Mouse (Mus musculus) hindbrain, embryonic 15.5 days (tissue): ENCODE measurements around the gene Trp53i13. TPM values are rescaled to one million over a fixed set of nuclear protein-coding genes. Genes with fewer than 3 reads are reported as not detected.
"Not testable (repeated sequence)": the region's sequence is repeated elsewhere in the genome, so short reads cannot be mapped to it uniquely, and the experiment has no call there.

Experiments used
- ATAC-seq: fragments of 200-750 bp; cut with Nextera tagmentation; 2 replicates; pipeline ENCODE4 v1.8.0; 2017; ENCODE audit warnings: low read depth, moderate number of reproducible peaks, moderate TSS enrichment; ENCODE audit not compliant: low FRiP score
- H3K27ac ChIP-seq: fragments of 300-500 bp; sonication (generic); replicated peaks from 2 replicates; pipeline ENCODE4 v1.5.1; 2015; ENCODE audit warnings: mild to moderate bottlenecking, inconsistent platforms
- H3K27me3 ChIP-seq: fragments of 300-500 bp; sonication (generic); 2 replicates; pipeline ENCODE4 v1.6.1; 2015; ENCODE audit warnings: control low read depth, inconsistent platforms
- H3K36me3 ChIP-seq: fragments of 300-500 bp; sonication (generic); 2 replicates; pipeline ENCODE4 v1.6.1; 2015; ENCODE audit warnings: control low read depth, inconsistent platforms
- H3K4me1 ChIP-seq: fragments of 300-500 bp; sonication (generic); replicated peaks from 2 replicates; pipeline ENCODE4 v1.6.1; 2015; ENCODE audit warnings: control low read depth, inconsistent platforms
- H3K4me2 ChIP-seq: fragments of 300-500 bp; sonication (generic); 2 replicates; pipeline ENCODE4 v1.6.1; 2015; ENCODE audit warnings: moderate library complexity, mild to moderate bottlenecking, inconsistent platforms
- H3K4me3 ChIP-seq: fragments of 300-500 bp; sonication (generic); 2 replicates; pipeline ENCODE4 v1.5.1; 2015; ENCODE audit warnings: mild to moderate bottlenecking, inconsistent platforms
- H3K9ac ChIP-seq: fragments of 300-500 bp; sonication (generic); 2 replicates; pipeline ENCODE4 v1.6.1; 2015; ENCODE audit warnings: inconsistent platforms
- H3K9me3 ChIP-seq: fragments of 300-500 bp; sonication (generic); 2 replicates; pipeline ENCODE4 v1.6.1; 2016; ENCODE audit warnings: control low read depth, inconsistent platforms
- WGBS: fragments of 180-500 bp; shearing (Covaris S2); methylation state at CpG from one replicate; pipeline ENCODE4 v1.1.7; 2015; 5-methylcytosine and 5-hydroxymethylcytosine counted together
- polyA plus RNA-seq: library from polyadenylated mRNA; unstranded; fragments of >200 nt; fragmentation: Nextera tagmentation; extraction: Ambion mirVana; gene quantifications from 2 replicates; pipeline ENCODE4 v1.2.1, GENCODE M21; 2015

Gene Trp53i13
- polyA plus RNA-seq = 16.8 and 19.6 TPM in 2 replicates

DNA sequence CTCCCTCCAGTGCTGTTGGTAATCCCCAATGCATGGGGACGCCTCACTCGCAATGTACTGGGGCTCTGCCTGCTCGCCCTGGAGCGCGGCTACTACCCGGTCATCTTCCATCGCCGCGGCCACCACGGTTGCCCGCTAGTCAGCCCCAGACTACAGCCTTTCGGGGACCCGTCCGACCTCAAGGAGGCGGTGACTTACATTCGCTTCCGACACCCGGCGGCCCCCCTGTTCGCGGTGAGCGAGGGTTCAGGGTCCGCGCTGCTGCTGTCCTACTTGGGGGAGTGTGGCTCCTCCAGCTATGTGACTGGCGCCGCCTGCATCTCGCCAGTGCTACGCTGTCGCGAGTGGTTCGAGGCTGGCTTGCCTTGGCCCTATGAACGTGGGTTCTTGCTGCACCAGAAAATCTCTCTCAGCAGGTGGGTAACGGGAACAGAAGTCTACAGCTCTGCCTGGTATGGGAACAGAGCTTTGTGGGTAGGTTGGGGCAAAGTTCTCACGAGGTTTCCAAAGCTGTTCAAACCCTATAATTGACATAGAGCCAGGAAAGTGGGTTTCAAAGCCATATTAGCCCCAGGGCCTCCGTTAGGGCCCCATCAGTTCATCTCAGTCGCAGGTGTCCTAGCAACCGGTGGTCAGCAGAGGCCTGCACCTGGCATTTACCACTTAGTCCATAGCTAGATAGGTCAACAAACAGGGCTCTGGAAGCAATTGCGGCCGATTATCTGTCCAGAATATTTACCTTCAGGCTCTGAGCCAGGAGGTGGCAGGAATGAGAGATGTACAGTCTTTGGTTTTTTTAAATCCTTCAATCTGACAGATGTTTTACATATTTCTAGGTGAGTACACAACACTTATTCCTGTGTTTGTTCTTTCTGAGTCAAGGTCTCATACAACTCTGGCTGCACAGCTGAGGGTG is at the start of gene Trp53i13:
Gene Trp53i13, minus strand, starts transcription at position 344 of the 916 bp plus-strand sequence.
- peak within 1 kb of the TSS; percentile 52 for H3K4me3 ChIP-seq
- WGBS = 8% methylated on average over 39 of the region's 39 CpGs
- peaks cover 15% of the 10 kb centered on the region; the same call in 1 of the 2 replicates for H3K27me3 ChIP-seq
- no peak within 1 kb of the TSS for H3K27ac ChIP-seq
- H3K4me1 ChIP-seq = peaks cover 41% of the 10 kb centered on the region
- peak within 1 kb of the TSS; percentile 96 for H3K4me2 ChIP-seq
- ATAC-seq = no peak
- no peaks in the 10 kb centered on the region for H3K9me3 ChIP-seq
- peak within 1 kb of the TSS; percentile 39 for H3K9ac ChIP-seq
- H3K36me3 ChIP-seq = no peaks in the 10 kb centered on the region

DNA sequence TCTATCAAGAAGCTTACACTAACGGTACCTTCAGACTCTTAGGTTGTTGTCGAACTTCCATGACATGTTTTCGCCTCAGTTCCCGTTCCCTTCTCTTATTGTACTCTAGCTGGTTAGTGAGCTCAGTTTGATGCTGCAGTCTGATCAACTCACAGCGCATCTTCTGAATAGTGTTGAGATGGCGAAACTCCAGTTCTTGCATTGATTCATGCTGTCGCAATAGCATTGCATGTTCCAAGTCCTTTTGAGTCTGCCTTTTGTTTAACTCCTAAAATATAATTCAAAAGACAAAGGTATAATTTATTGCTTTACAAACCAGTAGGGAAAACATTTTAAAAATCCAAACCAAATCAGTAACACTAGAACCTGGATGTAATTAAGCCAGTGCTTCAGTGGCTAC is 29.5 kb upstream of the Trp53i13 start:
- Histone ChIP-seq H3K27ac (no peak overlapping the region), H3K27me3 (no peaks in the 10 kb centered on the region), H3K4me2 (no peak overlapping the region), H3K9me3 (no peaks in the 10 kb centered on the region), H3K36me3 (peaks cover 70% of the 10 kb centered on the region), H3K4me1 (no peaks in the 10 kb centered on the region), H3K4me3 (no peak overlapping the region), H3K9ac (no peak overlapping the region)
- 97% methylated on average over 7 of the region's 7 CpGs for WGBS
- no peak for ATAC-seq

DNA sequence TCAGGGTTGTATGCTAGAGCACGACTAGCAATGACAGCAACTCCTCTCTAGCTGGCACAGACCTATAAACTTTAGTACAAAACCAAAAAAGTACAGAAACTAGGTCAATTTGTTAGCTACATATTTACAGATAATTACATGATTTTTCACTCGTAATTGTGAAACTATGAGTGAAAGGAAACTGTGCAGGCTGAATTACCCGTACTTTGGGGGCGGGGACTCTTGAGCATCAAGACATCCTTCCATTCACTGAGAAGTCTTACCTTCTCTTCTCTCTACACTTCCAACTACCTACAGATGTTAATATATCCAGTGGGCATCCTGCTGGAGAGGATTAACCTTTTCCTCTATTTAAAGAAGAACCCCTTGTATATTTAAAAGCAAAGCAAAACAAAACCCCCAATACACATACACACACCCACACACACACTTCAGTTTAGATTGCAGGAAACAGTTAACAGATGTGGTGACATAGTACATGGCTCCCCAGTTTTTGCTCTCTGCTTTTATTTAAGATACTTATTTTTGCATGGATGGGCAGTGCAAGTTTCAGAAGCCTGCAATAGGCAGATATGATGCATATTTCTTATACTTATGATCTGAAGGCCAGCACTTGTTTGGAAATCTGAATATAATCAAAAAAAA is 16.5 kb upstream of the Trp53i13 start:
- H3K36me3 ChIP-seq = peaks cover 15% of the 10 kb centered on the region
- no peaks in the 10 kb centered on the region for H3K4me1 ChIP-seq
- no peak overlapping the region for H3K9ac ChIP-seq
- no peaks in the 10 kb centered on the region for H3K27me3 ChIP-seq
- H3K4me2 ChIP-seq = no peak overlapping the region
- no peak overlapping the region for H3K4me3 ChIP-seq
- H3K27ac ChIP-seq = no peak overlapping the region
- ATAC-seq = no peak
- no peaks in the 10 kb centered on the region for H3K9me3 ChIP-seq
- 91% methylated on average over 4 of the region's 4 CpGs for WGBS

DNA sequence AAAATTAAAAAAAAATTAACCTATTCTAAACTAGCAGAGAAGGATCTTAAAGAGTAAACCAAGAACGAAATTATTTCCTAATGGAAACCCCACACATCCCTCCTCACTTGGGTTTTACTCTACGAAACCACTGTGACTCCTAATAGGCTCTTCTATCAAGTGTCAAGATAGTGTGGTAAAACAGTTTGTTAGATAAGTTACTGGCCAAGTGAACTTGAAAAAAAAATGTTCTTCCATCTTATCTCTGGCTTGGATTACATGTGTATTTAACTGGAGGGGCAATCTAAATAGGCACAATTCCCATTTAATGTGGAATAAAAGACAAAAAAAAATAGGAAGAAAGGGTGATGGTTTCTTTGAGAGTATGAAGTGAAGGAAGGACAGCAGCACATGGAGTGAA is 15.1 kb upstream of the Trp53i13 start:
- no peak for ATAC-seq
- no peaks in the 10 kb centered on the region for H3K9me3 ChIP-seq
- H3K27me3 ChIP-seq = no peaks in the 10 kb centered on the region
- H3K27ac ChIP-seq = no peak overlapping the region
- peaks cover 6% of the 10 kb centered on the region; the same call in 1 of the 2 replicates for H3K36me3 ChIP-seq
- no peak overlapping the region for H3K4me3 ChIP-seq
- no peaks in the 10 kb centered on the region for H3K4me1 ChIP-seq
- no peak overlapping the region for H3K9ac ChIP-seq
- WGBS = 95% methylated on average over 2 of the region's 2 CpGs
- no peak overlapping the region for H3K4me2 ChIP-seq

DNA sequence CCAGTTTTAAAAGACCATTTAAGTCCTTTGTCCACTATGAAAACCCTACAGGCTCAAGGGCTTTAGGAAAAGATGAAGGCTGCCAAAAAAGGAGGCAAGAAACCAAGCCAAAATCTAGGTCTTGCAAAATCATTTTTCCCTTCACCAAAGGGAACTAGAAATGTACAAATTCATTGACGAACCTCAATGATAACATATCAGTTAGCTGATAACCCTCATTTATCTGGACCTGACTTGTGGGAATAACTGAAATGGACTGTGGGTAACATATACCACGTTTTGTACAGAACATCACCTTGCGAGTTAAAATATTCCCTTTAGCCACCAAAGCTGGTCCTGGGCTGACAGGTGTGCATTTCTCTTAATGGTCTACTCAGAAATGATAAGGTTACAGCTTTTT is 13.9 kb upstream of the Trp53i13 start:
- H3K27me3 ChIP-seq = no peaks in the 10 kb centered on the region
- H3K4me3 ChIP-seq = no peak overlapping the region
- H3K9me3 ChIP-seq = no peaks in the 10 kb centered on the region
- H3K4me2 ChIP-seq = no peak overlapping the region
- no peak overlapping the region for H3K27ac ChIP-seq
- H3K36me3 ChIP-seq = peaks cover 6% of the 10 kb centered on the region; the same call in 1 of the 2 replicates
- no peaks in the 10 kb centered on the region for H3K4me1 ChIP-seq
- no peak for ATAC-seq
- WGBS = 92% methylated on average over 3 of the region's 3 CpGs
- H3K9ac ChIP-seq = no peak overlapping the region

DNA sequence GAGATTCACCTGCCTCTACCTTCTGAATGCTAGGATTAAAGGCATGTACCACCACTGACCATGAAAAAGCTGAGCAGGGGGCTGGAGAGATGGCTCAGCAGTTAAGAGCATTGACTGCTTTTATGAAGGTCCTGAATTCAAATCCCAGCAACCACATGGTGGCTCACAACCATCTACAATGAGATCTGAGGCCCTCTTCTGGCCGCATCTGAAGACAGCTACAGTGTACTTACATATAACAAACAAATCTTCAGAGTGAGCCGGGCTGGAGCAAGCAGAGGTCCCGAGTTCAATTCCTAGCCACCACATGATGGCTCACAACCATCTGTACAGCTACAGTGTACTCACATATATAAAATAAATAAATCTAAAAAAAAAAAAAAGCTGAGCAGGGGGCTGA is 12.6 kb upstream of the Trp53i13 start:
- H3K27ac ChIP-seq, H3K4me3 ChIP-seq: not testable (repeated sequence)
- 86% methylated on average over 3 of the region's 3 CpGs for WGBS

DNA sequence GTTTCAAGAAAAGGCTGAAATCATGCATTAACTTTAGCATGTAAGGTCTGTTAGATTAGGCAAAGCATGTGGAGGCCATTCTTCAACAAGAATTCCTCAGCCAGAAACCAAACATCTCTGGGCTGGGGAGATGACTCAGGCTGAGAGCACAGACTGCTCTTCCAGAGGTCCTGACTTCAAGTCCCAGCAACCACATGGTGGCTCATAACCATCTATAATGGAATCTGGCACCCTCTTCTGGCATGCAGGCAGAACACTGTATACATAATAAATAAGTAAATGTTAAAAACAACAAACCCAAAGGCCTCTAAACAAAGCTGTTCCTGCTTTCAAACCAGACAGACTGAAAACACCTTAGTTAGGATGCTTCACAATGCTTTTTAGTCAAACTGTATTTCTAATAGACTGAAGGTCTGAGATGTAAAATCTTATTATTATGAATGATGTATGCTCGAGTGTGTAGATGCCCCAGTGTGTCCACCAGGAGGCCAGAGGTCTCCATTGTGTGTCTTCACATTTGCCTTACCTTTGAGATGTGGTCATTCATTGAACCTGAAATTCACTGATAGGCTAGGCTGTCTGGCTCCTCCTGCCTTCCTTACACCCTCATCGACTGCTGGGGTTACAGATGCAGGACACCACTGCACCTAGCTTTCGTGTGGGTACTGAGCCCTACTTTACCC is 10.2 kb upstream of the Trp53i13 start:
- Histone ChIP-seq H3K9ac (no peak overlapping the region), H3K27ac (no peak overlapping the region), H3K4me2 (no peak overlapping the region), H3K9me3 (no peaks in the 10 kb centered on the region), H3K27me3 (no peaks in the 10 kb centered on the region), H3K36me3 (peaks cover 6% of the 10 kb centered on the region; the same call in 1 of the 2 replicates), H3K4me1 (no peaks in the 10 kb centered on the region), H3K4me3 (no peak overlapping the region)
- 79% methylated on average over 3 of the region's 3 CpGs for WGBS
- ATAC-seq = no peak

More for the DNA sequence above, 12.6 kb upstream of the Trp53i13 start:
- H3K4me1 ChIP-seq, H3K9ac ChIP-seq, H3K4me2 ChIP-seq, H3K9me3 ChIP-seq, ATAC-seq, H3K27me3 ChIP-seq, H3K36me3 ChIP-seq: not testable (repeated sequence)

DNA sequence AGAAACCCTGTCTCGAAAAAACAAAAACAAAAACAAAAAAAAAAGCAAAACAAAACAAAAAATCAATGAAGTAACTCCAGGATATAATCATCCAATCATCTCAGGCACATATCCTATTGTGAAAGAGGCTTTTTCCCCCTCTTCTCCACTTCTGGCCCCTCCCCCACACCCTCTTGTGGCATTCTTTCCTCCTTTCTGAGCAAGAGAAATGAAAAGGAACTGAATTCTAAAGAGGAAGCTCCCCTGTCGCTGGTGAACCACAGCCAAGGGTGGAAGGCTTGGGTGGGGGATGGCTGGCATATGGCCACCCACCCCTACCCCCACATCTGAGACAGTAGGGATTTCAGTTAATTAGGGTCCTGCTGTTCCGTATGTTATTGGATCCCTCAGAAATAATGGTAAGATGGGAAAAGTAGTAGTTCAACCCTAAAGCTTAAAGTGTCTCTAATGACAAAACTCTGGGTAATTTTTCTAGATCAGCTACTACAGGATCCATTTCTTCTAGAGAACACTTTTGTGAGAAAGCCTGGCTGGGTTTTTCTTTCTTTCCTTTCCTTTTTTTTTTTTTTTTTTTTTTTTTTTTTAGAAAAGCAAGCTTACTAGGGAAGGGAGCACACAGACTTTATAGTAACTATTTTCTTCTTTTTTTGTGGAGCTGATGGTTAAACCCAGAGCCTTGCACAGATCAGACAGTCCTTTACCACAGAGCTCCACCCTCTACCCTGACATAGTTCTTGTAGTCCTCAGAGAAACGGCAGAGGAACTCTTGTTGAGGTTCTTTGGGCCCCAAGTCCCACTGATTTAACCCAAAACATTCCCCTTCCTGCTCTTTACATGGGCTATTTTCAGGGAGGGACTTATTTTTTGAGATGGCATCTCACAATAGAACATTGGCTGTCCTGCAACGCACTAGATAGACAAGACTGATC is 5.1 kb upstream of the Trp53i13 start:
- Histone ChIP-seq H3K27ac (no peak overlapping the region), H3K9me3 (no peaks in the 10 kb centered on the region), H3K27me3 (0 out of 2 replicates have a peak, but pooled peaks cover 6% of the 10 kb centered on the region), H3K4me1 (peaks cover 7% of the 10 kb centered on the region), H3K36me3 (no peaks in the 10 kb centered on the region), H3K4me2 (no peak overlapping the region), H3K9ac (no peak overlapping the region), H3K4me3 (no peak overlapping the region)
- no peak for ATAC-seq
- 44% methylated on average over 5 of the region's 5 CpGs for WGBS

DNA sequence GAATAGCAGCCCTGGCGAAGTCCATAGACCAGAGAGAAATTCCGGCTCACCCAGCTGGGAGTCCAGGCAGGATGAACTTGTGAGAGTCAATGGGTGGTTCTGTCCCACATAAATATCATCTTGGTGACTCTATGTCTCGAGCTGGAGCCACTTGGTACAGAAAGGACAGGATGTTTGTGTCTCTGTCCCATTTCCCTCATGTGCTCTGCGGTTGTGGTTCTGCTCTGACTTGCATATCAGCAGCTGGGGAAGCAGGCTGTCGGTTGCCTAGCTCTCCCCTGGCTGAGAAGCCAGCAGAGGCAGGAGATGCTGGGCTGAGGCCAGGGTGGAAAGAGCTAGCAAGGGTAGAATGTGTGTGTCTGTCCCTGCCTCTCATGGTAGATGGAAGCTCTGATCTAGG is 3.3 kb upstream of the Trp53i13 start, which contains the start of gene Gm10392:
Gene Gm10392, minus strand, starts transcription at position 156 of the 400 bp plus-strand sequence.
- 77% methylated on average over 5 of the region's 5 CpGs for WGBS

DNA sequence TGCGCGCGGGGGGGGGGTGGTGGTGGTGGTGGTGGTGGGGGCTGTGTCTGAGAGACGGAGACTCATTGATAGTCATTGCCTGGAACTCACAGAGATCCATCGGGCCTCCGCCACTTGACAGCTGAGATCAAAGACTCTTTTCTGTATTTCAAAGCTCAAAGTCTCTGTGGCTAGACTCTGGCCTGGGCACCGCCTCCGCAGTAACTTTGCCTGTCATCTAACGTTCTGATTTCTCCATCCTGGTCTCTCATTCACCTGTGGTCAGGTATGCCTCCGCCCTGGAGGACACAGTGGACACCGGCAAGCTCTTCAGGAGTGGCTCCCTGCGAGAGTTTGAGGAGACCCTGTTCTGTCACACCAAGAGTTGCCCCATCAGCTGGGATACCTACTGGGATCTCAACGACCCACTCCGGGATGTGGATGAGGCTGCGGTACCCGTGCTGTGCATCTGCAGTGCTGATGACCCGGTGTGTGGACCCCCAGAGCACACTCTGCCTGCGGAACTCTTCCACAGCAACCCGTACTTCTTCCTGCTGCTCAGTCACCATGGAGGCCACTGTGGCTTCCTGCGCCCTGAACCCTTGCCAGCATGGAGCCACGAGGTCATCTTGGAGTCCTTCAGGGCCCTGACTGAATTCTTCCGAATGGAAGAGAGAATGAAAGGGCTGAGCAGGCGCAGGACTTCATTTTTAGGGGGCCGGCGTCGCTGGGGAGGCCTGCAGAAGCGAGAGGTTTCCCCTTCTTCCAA is 2.4 kb upstream of the Trp53i13 start:
- H3K4me1 ChIP-seq = peaks cover 32% of the 10 kb centered on the region
- H3K4me2 ChIP-seq = no peak overlapping the region
- no peak overlapping the region for H3K9ac ChIP-seq
- no peak for ATAC-seq
- no peak overlapping the region; the same call in 1 of the 2 replicates for H3K27ac ChIP-seq
- H3K27me3 ChIP-seq = peaks cover 15% of the 10 kb centered on the region; the same call in 1 of the 2 replicates
- H3K4me3 ChIP-seq = no peak overlapping the region
- whole genome bisulfite sequencing = 76% methylated on average over 26 of the region's 27 CpGs
- no peaks in the 10 kb centered on the region for H3K9me3 ChIP-seq
- no peaks in the 10 kb centered on the region for H3K36me3 ChIP-seq

More for the DNA sequence above, 3.3 kb upstream of the Trp53i13 start, which contains the start of gene Gm10392:
- Histone ChIP-seq H3K27ac (no peak within 1 kb of the TSS; the same call in 1 of the 2 replicates), H3K9me3 (no peaks in the 10 kb centered on the region), H3K9ac (no peak within 1 kb of the TSS), H3K27me3 (peaks cover 15% of the 10 kb centered on the region; the same call in 1 of the 2 replicates), H3K4me1 (peaks cover 25% of the 10 kb centered on the region), H3K36me3 (no peaks in the 10 kb centered on the region), H3K4me3 (no peak within 1 kb of the TSS), H3K4me2 (no peak within 1 kb of the TSS)
- no peak for ATAC-seq
